Mouse (Mus musculus): ENCODE data around the gene Tubb2a. TPM values are rescaled to one million over a fixed set of nuclear protein-coding genes. Genes with fewer than 3 reads are reported as not detected.
"Not testable (repeated sequence)": the region's sequence is repeated elsewhere in the genome, so short reads cannot be mapped to it uniquely, and the experiment has no call there.

Tubb2a gene
- total and polyA plus RNA-seq, 2 experiments from 2014 or later, result 3,579 to 4,559 TPM

DNA sequence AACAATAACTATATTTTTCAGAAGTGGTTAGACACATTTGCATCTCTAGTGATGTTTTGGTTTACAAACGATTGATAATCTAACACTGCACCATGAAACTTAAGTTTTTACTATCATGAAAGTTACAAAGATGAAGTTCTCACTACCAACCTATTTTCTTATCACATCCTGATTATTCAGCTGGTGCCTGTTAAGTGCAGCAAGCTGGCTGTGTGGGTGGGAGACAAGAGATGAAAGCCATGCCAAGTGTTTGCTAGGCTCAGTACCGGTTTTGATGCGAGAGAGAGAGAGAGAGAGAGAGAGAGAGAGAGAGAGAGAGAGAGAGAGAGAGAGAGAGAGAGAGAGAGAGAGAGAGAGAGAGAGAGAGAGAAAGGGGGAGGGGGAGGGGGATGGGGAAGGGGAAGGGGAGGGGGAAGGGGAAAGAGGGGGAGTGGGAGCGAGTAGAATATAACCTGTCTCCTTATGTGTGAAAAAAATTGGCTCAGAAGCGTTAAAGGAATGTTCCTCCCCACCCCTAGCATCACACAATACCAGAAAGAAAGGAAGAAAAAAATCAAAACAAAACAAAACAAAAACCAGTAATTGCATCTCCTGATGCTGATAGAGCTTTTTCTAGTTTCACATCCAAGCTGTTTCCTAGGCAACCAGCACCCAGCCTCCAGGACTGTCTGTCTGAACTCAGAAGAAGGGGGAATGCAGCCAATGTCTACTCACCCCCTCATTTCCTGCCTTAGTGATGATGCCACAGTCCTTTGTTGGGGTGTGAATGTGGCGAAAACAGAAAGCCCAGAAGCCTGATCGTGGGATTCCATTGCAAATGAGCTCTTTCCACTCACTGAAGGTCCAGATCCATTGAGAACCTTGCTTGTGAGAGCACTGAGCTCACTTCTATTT lies 18.0 kb upstream of the Tubb2a start:
- H3K9ac ChIP-seq, result peak overlapping the region; percentile 37; the same call in 1 of the 2 replicates
- no peaks in the 10 kb centered on the region for H3K9me3 ChIP-seq (ENCODE audit: low read length)
- H3K27me3 ChIP-seq (ENCODE audit: insufficient read depth, low read length), result no peaks in the 10 kb centered on the region
- H3K27ac ChIP-seq (ENCODE audit: low read depth, low read length), result peak overlapping the region; percentile 92
- peaks cover 20% of the 10 kb centered on the region for H3K4me1 ChIP-seq (ENCODE audit: insufficient read depth)
- H3K36me3 ChIP-seq (ENCODE audit: insufficient read depth), result no peaks in the 10 kb centered on the region
- ATAC-seq (peak; percentile 99), DNase-seq (peak; percentile 91)
- WGBS, result 12% methylated on average over 6 of the region's 7 CpGs
- peak overlapping the region; percentile 31 for H3K4me2 ChIP-seq (ENCODE audit: low read depth)
- H3K4me3 ChIP-seq (ENCODE audit: low read depth, low read length), result peak overlapping the region; percentile 18
- no peak for TF ChIP-seq CTCF (IDR thresholded peaks at IDR 0.05; ENCODE audit: low read depth)

DNA sequence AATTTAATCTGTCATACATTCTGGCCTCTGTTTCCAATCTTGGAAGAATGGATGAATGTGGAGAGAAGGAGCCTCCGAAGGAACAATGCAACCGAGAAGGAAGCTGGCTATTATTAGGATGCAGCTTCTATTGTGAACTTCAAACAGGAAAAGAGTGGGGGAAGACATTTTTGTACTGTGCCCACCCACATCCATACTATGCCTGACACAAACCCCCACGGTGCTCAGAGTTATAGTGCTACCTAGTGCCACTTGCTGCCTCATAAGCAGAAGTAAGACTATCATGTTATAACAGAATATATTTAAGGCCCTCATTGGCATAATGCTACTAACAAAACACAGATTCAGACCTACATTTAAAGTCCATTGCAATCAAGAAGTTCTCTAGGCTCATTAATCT lies 11.6 kb upstream of the Tubb2a start:
- no peaks in the 10 kb centered on the region for H3K36me3 ChIP-seq (ENCODE audit: insufficient read depth)
- DNase-seq (no peak), ATAC-seq (no peak)
- H3K9ac ChIP-seq, result 0 out of 2 replicates have a peak overlapping the region, but pooled peaks have one; percentile 31
- no peak for TF ChIP-seq CTCF (IDR thresholded peaks at IDR 0.05; ENCODE audit: low read depth)
- H3K27ac ChIP-seq (ENCODE audit: low read depth, low read length), result peak overlapping the region; percentile 85
- H3K9me3 ChIP-seq (ENCODE audit: low read length), result no peaks in the 10 kb centered on the region
- no peaks in the 10 kb centered on the region for H3K27me3 ChIP-seq (ENCODE audit: insufficient read depth, low read length)
- no peak overlapping the region for H3K4me3 ChIP-seq (ENCODE audit: low read depth, low read length)
- WGBS, result 43% methylated on average over 3 of the region's 3 CpGs
- peak overlapping the region; percentile 28; the same call in 1 of the 2 replicates for H3K4me2 ChIP-seq (ENCODE audit: low read depth)
- peaks cover 20% of the 10 kb centered on the region for H3K4me1 ChIP-seq (ENCODE audit: insufficient read depth)

DNA sequence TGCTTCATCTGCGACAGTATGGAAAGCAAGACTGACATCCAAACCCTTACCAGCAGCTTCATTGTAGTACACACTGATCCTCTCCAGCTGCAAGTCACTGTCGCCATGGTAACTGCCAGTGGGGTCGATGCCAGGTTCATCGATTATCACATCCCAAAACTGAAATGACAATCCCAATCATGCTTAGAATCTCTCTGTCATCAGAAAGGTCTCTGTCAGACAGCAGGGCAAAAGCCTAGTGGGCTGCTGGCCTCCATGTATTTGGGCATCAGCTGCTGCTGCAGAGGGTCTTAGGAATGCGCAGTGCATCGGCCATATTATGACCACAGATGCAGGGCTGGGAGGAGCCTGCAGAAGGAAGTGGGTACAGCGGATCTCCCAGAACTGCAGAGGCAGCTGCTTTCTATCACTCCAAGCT lies 11.1 kb upstream of the Tubb2a start:
- no peak for TF ChIP-seq CTCF (IDR thresholded peaks at IDR 0.05; ENCODE audit: low read depth)
- no peaks in the 10 kb centered on the region for H3K27me3 ChIP-seq (ENCODE audit: insufficient read depth, low read length)
- DNase-seq (peak; percentile 74), ATAC-seq (peak; percentile 89)
- H3K4me2 ChIP-seq (ENCODE audit: low read depth), result peak overlapping the region; percentile 28
- H3K36me3 ChIP-seq (ENCODE audit: insufficient read depth), result no peaks in the 10 kb centered on the region
- H3K9ac ChIP-seq, result peak overlapping the region; percentile 31; the same call in 1 of the 2 replicates
- no peaks in the 10 kb centered on the region for H3K9me3 ChIP-seq (ENCODE audit: low read length)
- 40% methylated on average over 7 of the region's 7 CpGs for WGBS
- no peak overlapping the region for H3K4me3 ChIP-seq (ENCODE audit: low read depth, low read length)
- peak overlapping the region; percentile 85 for H3K27ac ChIP-seq (ENCODE audit: low read depth, low read length)
- peaks cover 20% of the 10 kb centered on the region for H3K4me1 ChIP-seq (ENCODE audit: insufficient read depth)

DNA sequence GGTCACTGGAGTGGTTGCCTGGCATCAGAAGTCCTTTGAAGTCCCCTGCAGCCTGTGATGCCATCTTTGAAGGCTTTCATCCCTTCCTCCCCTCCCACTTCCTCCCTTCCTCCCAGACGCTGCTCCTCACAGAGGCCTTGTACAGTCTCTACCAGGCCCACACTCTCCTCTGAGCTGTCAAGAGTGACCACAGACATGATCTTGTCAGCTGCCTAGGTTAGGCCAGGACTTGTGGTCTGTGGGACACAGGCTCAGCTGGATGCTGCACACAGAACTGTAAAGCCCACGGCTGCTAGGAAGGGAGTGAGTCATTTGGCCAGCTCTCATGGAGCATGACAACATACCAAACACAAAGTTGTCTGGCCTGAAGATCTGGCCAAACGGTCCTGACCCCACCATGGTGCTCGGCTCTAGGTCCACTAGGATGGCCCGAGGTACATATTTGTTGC lies 10.4 kb upstream of the Tubb2a start:
- not testable (repeated sequence) for H3K27me3 ChIP-seq (ENCODE audit: insufficient read depth, low read length); H3K4me2 ChIP-seq (ENCODE audit: low read depth); H3K9ac ChIP-seq; DNase-seq; H3K4me3 ChIP-seq (ENCODE audit: low read depth, low read length); H3K36me3 ChIP-seq (ENCODE audit: insufficient read depth); H3K9me3 ChIP-seq (ENCODE audit: low read length)
- 52% methylated on average over 5 of the region's 5 CpGs for WGBS
- H3K27ac ChIP-seq (ENCODE audit: low read depth, low read length), result peak overlapping the region; percentile 85
- H3K4me1 ChIP-seq (ENCODE audit: insufficient read depth), result peaks cover 20% of the 10 kb centered on the region
- peak; percentile 27 for ATAC-seq

DNA sequence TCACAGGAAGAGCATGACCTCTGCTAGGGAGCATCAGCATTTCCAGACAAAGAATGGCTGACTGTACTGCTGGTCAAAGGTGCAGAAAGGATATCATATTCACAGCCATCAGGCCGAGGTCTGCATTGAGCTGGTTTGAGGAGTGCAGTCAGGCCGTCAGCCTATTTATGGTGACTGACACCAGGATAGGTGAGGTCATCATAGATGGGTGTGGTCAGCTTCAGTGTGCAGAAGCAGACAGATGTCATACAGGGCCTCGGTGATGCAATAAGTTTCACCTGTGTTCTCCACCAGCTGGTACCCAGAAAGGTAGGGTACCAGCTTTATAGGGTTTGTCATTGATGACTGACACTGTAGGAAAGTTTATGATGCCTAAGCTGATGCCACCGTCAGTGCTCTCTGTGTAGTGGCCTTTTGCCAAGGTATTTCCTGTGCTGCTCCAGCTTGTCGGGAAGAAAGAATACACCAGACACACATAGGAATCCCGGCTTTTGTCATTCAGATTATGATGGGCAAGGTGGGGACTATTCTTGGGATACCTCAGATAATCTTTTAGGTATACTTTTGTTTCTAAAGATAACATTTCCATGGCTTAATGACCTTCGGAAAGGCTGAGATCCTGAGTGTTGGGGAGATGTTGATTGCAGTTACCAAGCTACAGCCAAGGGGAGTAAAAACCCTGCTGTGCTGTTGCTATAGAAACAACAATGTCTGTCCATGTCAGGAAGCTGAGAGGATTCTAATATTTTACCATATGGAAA lies 9.4 kb upstream of the Tubb2a start:
- H3K27ac ChIP-seq (ENCODE audit: low read depth, low read length), result peak overlapping the region; percentile 85; the same call in 1 of the 2 replicates
- DNase-seq (peak; percentile 58), ATAC-seq (peak; percentile 37; the same call in 1 of the 2 replicates)
- 42% methylated on average over 7 of the region's 7 CpGs for WGBS
- H3K9me3 ChIP-seq (ENCODE audit: low read length), result no peaks in the 10 kb centered on the region
- no peak overlapping the region for H3K4me3 ChIP-seq (ENCODE audit: low read depth, low read length)
- H3K9ac ChIP-seq, result no peak overlapping the region
- no peak for TF ChIP-seq CTCF (IDR thresholded peaks at IDR 0.05; ENCODE audit: low read depth)
- peaks cover 20% of the 10 kb centered on the region for H3K4me1 ChIP-seq (ENCODE audit: insufficient read depth)
- H3K4me2 ChIP-seq (ENCODE audit: low read depth), result no peak overlapping the region
- no peaks in the 10 kb centered on the region for H3K36me3 ChIP-seq (ENCODE audit: insufficient read depth)
- no peaks in the 10 kb centered on the region for H3K27me3 ChIP-seq (ENCODE audit: insufficient read depth, low read length)

DNA sequence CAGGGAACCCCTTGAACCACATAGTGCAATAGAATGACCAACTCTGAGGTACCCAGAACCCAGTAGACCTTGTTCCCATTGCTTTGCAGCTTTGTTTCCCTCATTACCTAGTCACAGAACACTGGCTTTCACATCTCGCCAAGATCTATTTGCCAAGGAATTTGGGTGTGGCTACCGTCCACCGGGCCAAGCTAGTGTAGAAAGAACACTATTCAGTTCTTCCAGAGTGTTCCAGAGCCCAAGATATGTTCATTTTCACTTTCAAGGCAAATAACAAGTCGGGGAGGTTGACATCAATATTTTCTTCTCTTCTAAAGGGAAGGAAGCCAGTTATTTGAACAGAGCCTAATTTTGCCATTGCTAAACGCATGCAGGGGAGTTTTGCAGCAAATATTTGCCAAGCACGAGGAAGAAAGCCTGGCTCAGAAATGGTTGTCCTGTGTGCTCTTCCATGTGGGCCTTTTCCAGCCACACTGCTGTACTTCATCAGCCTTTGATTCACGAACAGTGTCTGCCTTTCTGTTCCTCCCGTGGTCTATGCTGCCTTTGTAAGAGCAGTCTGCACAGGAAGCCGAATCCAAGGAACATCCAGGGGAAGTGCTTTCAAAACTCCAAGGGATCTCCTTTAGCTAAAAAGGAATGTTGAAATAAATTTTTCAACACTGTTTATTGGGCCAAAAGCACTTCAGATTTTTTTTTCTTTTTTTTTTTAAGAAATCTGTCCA lies 6.4 kb upstream of the Tubb2a start:
- ATAC-seq, result no peak
- TF ChIP-seq CTCF (IDR thresholded peaks at IDR 0.05; ENCODE audit: low read depth), result no peak
- 52% methylated on average over 9 of the region's 9 CpGs for WGBS
- Histone ChIP-seq H3K4me3 (ENCODE audit: low read depth, low read length) (no peak overlapping the region), H3K36me3 (ENCODE audit: insufficient read depth) (no peaks in the 10 kb centered on the region), H3K27me3 (ENCODE audit: insufficient read depth, low read length) (no peaks in the 10 kb centered on the region), H3K27ac (ENCODE audit: low read depth, low read length) (no peak overlapping the region), H3K4me2 (ENCODE audit: low read depth) (no peak overlapping the region), H3K9me3 (ENCODE audit: low read length) (no peaks in the 10 kb centered on the region), H3K4me1 (ENCODE audit: insufficient read depth) (peaks cover 20% of the 10 kb centered on the region), H3K9ac (no peak overlapping the region)
- DNase-seq, result no peak

Measured in forebrain, postnatal 0 days (tissue).